Mouse (Mus musculus) testis, adult 2 months (tissue): ENCODE results near the gene Zfp605. TPM values are rescaled to one million over a fixed set of nuclear protein-coding genes. Genes with fewer than 3 reads are reported as not detected.

Experiments
- H3K27ac ChIP-seq: fragments of 200-500 bp; 2 replicates; pipeline ENCODE4 v1.5.1; 2012; ENCODE audit warnings: low read depth, low read length; ENCODE audit not compliant: control insufficient read depth, insufficient read depth
- H3K27me3 ChIP-seq: fragments of 200-500 bp; 2 replicates; pipeline ENCODE4 v1.6.1; 2012; ENCODE audit warnings: mild to moderate bottlenecking, low read length, moderate library complexity; ENCODE audit not compliant: control insufficient read depth, insufficient read depth
- H3K36me3 ChIP-seq: fragments of 200-500 bp; 2 replicates; pipeline ENCODE4 v1.6.1; 2012; ENCODE audit warnings: mild to moderate bottlenecking, low read length; ENCODE audit not compliant: control insufficient read depth, insufficient read depth
- H3K4me1 ChIP-seq: fragments of 200-500 bp; 2 replicates; pipeline ENCODE4 v1.6.1; 2012; ENCODE audit warnings: low read length; ENCODE audit not compliant: control insufficient read depth, insufficient read depth
- H3K4me3 ChIP-seq: fragments of 200-500 bp; 2 replicates; pipeline ENCODE4 v1.5.1; 2012; ENCODE audit warnings: low read depth, mild to moderate bottlenecking, low read length, moderate library complexity, mixed read lengths; ENCODE audit not compliant: control insufficient read depth
- CTCF ChIP-seq: fragments of 200-500 bp; IDR thresholded peaks from 2 replicates; pipeline ENCODE4 v1.5.1; 2012; ENCODE audit warnings: low read depth, mild to moderate bottlenecking, inconsistent platforms, low read length, moderate library complexity; ENCODE audit not compliant: control insufficient read depth, insufficient read depth, insufficient replicate concordance
- POLR2A ChIP-seq: fragments of 200-500 bp; IDR thresholded peaks from 2 replicates; pipeline ENCODE4 v1.6.1; 2012; ENCODE audit warnings: low read depth, mild to moderate bottlenecking, inconsistent platforms, low read length, moderate library complexity; ENCODE audit not compliant: control insufficient read depth
- polyA plus RNA-seq: library from polyadenylated mRNA; depleted of rRNA; stranded (reverse); fragments of >200 nt; gene quantifications from 2 replicates; pipeline ENCODE4 v1.2.3, GENCODE M21; 2012

Zfp605 gene
- polyA plus RNA-seq, 1 experiment, result 0.25 TPM

DNA sequence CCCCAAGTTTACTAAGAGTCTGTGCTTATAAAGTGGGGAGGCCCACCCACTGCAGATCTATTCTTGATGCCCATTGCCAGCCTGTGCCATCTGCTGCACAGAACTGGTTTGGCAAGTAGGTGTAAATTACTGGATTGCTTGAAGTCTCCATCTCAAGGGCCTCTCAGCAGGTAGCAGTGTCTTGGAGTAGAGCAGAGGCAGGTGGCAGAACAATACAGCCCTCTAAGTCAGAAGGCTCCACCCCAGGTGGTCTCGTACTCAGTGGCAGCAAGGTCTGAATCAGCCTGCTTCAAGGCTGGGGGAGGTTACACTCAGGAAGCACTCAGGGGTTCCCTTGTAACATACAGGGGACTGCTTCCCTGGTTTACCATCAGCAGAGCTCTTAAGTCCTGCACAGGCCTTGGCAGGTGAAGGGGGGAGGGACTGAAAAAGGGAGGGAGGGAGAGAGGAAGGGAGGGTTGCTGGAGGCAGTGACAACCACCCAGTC lies 10.9 kb upstream of the Zfp605 start:
- peaks cover 18% of the 10 kb centered on the region for H3K4me1 ChIP-seq
- no peak overlapping the region for H3K4me3 ChIP-seq
- TF ChIP-seq POLR2A (no peak), CTCF (no peak)
- no peak overlapping the region for H3K27ac ChIP-seq
- no peaks in the 10 kb centered on the region for H3K27me3 ChIP-seq
- no peaks in the 10 kb centered on the region for H3K36me3 ChIP-seq

DNA sequence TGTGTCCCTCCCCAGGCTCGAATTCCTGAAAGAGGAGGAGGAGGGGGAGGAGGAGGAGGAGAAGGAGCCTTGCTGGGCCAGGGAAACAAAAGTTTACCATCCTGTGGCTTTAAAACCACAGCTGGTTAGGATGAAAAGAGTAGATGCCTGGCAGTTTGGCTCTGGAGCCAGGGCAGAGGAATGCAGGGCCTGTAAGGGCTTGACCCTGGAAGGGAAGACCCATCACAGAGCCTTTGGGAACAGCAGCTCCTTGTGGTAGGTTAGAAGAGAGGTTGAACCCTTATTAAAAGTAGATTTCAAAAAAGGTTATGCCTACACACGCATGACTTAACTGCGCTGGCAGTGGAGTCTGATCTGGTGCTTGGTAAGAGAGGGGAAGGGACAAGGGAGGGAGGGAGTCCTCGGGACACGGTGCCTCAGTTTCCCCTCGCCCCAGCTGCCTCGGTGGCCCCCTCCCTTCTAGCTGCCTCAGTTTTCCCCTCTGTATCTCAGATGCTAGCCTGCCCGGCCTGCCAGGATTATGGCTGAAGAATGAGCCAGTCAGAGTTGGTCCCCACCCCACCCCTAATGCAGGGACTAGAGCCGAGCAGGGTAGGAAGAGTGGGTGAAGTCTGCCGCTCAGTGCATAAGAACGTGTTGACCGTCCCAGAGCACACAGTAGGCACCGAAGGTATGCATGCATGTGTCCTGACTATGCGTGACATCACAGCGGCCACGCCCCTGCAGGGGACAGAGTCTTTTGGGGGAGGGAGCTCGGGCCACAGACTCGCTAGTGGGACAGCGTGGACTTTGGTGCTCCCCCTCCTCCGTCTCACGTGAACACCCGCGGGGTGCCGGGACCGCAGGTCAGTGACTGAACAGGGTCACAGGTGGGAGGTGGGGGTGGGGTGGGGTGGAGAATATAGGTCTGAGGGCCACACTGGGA lies 10.0 kb upstream of the Zfp605 start, which contains the start of gene Plcxd1:
Gene Plcxd1 (plus strand): TSS at position 314 of the 925 bp plus-strand sequence.
- Histone ChIP-seq H3K27ac (no peak within 1 kb of the TSS), H3K4me3 (no peak within 1 kb of the TSS), H3K27me3 (no peaks in the 10 kb centered on the region), H3K36me3 (no peaks in the 10 kb centered on the region), H3K4me1 (peaks cover 18% of the 10 kb centered on the region)
- TF ChIP-seq CTCF, result no peak
- TF ChIP-seq POLR2A, result no peak

DNA sequence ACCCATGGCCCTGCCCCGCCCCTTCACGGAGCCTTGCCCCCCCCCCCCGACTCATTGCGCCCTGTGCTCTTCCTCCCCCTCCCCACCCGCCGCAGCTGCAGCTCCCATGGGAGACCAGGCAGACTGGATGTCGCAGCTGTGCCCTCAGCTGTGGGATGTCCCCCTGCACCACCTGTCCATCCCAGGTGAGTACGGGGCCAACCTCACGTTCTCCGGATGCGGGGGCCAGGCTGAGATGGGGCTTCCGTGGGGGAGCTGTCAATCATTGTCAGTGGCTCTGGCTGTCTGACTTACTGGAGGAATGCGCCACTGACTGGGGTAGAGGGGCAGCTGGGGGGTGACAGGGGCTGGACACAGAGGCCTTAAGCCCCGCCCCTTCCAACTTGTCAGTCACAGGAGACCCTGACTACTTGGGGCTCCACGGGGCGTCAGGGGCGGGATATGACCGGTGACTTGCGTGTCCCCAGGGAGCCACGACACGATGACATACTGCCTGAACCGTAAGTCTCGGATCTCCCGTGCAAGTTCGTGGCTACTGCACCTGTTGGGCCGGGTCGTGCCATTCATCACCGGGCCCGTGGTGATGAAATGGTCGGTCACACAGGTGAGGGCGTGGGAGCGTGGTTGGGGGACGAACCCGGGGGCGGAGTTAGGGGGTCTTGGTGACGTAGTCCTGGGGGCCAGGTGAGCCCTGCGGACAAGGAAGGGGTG lies 8.8 kb upstream of the Zfp605 start:
- Histone ChIP-seq H3K4me1 (peaks cover 18% of the 10 kb centered on the region), H3K27ac (no peak overlapping the region), H3K27me3 (no peaks in the 10 kb centered on the region), H3K4me3 (peak overlapping the region; percentile 71), H3K36me3 (no peaks in the 10 kb centered on the region)
- TF ChIP-seq CTCF (no peak), POLR2A (no peak)

DNA sequence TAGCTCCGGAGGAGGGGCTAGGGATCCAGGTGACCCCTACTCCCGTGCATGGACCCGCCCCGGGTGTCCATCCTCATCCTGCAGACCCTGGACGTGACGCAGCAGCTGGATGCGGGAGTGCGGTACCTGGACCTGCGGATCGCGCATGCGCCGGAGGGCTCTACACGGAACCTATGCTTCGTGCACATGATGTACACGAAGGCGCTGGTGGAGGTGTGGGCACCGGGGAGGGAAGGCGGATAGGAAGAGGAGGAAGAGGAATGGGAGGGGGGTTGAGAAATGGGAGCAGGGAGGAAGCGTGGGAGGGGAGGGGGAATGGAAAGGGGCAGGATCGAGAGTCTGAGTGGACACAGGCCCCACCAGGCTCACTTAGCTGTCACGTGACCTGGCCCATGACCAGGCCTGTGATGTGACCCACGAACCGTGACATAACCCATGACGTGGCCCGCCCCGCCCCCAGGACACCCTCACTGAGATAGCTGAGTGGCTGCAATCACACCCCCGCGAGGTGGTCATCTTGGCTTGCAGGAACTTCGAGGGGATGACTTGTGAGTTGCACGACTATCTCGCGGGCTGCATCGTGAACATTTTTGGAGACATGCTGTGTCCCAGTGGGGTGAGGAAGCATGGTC lies 8.1 kb upstream of the Zfp605 start:
- TF ChIP-seq POLR2A, result no peak
- TF ChIP-seq CTCF, result no peak
- H3K27me3 ChIP-seq, result no peaks in the 10 kb centered on the region
- no peak overlapping the region for H3K27ac ChIP-seq
- H3K4me1 ChIP-seq, result peaks cover 22% of the 10 kb centered on the region
- no peaks in the 10 kb centered on the region for H3K36me3 ChIP-seq
- H3K4me3 ChIP-seq, result peak overlapping the region; percentile 17

DNA sequence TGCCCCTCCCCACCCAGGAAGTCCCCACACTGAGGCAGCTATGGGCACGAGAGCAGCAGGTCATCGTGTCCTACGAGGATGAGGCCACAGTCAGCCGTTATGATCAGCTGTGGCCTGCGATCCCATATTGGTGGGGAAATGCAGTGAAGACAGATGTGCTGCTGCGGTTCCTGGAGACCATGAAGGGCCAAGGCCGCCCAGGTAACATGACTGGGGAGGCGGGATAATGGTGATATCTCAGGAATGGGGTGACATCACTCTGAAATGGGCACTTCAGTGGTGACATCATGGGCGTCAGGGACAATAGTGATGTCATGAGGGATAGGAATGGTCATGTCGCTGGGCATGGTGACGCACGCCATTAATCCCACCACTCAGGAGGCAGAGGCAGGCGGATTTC lies 7.5 kb upstream of the Zfp605 start:
- Histone ChIP-seq H3K4me1 (peaks cover 25% of the 10 kb centered on the region), H3K27me3 (no peaks in the 10 kb centered on the region), H3K4me3 (no peak overlapping the region), H3K36me3 (no peaks in the 10 kb centered on the region), H3K27ac (no peak overlapping the region)
- TF ChIP-seq POLR2A, result no peak
- TF ChIP-seq CTCF, result no peak

DNA sequence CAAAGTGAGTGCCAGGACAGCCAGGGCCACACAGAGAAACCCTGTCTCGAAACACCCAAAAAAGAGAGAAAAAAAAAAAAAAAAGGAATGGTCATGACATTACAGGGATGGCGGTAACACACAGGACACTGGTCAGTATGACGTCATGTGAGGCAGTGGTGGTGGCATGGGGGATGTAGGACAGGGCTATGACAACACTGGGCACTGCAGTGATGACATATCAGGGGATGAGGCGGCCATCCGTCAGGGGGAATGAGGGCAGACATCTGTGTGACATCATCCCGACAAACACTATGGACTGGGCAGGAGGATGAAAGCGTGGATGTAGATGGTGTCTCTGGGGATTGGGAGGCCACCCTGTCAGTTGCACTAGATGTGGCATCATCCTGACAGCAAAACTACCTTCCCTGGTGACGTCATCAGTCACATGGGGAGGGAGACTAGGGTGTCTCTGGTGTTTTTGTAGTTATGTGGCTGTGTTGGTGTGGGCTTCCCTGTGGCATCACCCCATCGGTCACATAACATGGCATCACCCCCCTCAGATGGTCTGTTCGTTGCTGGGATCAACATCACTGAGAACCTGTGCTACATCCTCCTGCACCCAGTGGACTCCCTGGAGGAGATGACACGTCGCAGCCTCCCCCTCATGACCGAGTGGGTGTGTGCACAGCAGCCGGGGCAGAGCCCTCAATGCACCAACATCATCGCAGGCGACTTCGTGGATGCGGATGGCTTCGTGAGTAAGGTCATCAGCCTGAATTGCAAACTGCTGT lies 6.9 kb upstream of the Zfp605 start:
- no peak overlapping the region for H3K27ac ChIP-seq
- no peak overlapping the region for H3K4me3 ChIP-seq
- no peaks in the 10 kb centered on the region for H3K27me3 ChIP-seq
- H3K36me3 ChIP-seq, result no peaks in the 10 kb centered on the region
- H3K4me1 ChIP-seq, result peaks cover 25% of the 10 kb centered on the region
- TF ChIP-seq POLR2A (no peak), CTCF (no peak)
